17 mouse cellular contexts compared by ENCODE assay signal in the genomic region with DNA sequence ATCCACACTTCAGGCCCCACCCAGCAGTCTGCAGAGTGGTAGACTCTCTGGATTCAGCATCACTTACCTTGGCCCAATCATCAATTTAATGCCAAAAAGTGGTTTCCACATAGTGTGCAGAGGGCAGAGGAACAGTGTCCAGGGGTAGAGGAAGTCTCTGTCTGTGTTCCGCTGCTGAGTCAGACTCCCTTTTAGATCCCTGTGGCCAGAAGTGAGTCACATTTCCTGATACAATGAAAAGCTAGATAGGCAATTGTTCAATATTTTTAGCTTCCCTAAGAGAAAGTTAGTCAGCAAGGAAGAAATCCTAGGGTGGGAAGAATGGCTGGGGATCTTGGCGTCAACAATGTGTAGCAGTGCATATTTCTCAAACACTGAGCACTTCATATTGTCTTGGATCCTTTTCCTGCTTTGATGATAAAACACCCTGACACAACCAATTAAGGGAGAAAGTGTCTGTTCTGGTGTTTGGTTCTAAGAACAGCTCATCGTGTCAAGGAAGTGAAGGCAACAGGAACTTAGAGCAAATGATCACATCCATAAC.
DNase-seq lines count a peak whose midpoint lies in the region; ATAC-seq and TF ChIP-seq lines count a peak whose summit lies in the region.
"Had no signal": no experiment of that assay in that cellular context is flagged by ENCODE, and none has a peak within 500 bp of the region (broad histone marks: within the 10 kb centered on the region; RNA-seq: fewer than 3 reads in every experiment).

No protein-coding gene starts in this region.

- H3K9ac ChIP-seq in kidney, postnatal 0 days (ENCODE audit: low read depth, low read length) = no peak overlapping the region
- H3K9ac ChIP-seq in liver, embryonic 13.5 days = no peak overlapping the region
- H3K9ac ChIP-seq: forebrain, postnatal 0 days had no signal

- no peak overlapping the region for H3K27ac ChIP-seq in kidney, postnatal 0 days
- H3K27ac ChIP-seq in liver, embryonic 13.5 days = no peak overlapping the region

- no peak overlapping the region for H3K4me3 ChIP-seq in kidney, postnatal 0 days (replicated peaks; ENCODE audit: low read depth, low read length)
- H3K4me3 ChIP-seq in C2C12 (ENCODE audit: insufficient read depth, poor library complexity, severe bottlenecking) = no peak overlapping the region
- no peak overlapping the region for H3K4me3 ChIP-seq in liver, embryonic 13.5 days (replicated peaks)

- no peak overlapping the region for H3ac ChIP-seq in C2C12 (ENCODE audit: control insufficient read depth, insufficient read length, low read depth)

- no peaks in the 10 kb centered on the region for H3K4me1 ChIP-seq in kidney, postnatal 0 days (replicated peaks; ENCODE audit: insufficient read depth, low read length)
- no peaks in the 10 kb centered on the region for H3K4me1 ChIP-seq in liver, embryonic 13.5 days (replicated peaks)

- no peak for TF ChIP-seq CTCF in kidney, postnatal 0 days (IDR thresholded peaks at IDR 0.05; ENCODE audit: low read depth)
- no peak for TF ChIP-seq CTCF in C2C12 (IDR thresholded peaks at IDR 0.05; ENCODE audit: control insufficient read depth, insufficient read depth, insufficient read length)

- no peaks in the 10 kb centered on the region for H3K79me3 ChIP-seq in C2C12 (ENCODE audit: low read depth)

- no peaks in the 10 kb centered on the region for H3K36me3 ChIP-seq in kidney, postnatal 0 days (ENCODE audit: insufficient read depth, low read length)
- H3K36me3 ChIP-seq in C2C12 (ENCODE audit: control insufficient read depth, insufficient read depth) = no peaks in the 10 kb centered on the region
- no peaks in the 10 kb centered on the region for H3K36me3 ChIP-seq in liver, embryonic 13.5 days

- H3K79me2 ChIP-seq in C2C12 (ENCODE audit: control insufficient read depth, insufficient read depth) = no peaks in the 10 kb centered on the region

- no peak overlapping the region for H3K4me2 ChIP-seq in kidney, postnatal 0 days (ENCODE audit: low read length)
- H3K4me2 ChIP-seq in liver, embryonic 13.5 days = no peak overlapping the region

- 73% methylated on average over 3 of the region's 3 CpGs for WGBS in kidney, postnatal 0 days
- WGBS in liver, embryonic 13.5 days (ENCODE audit: insufficient replicate concordance) = 20% methylated on average over 3 of the region's 3 CpGs

- ATAC-seq in kidney, postnatal 0 days (replicated peaks; ENCODE audit: low FRiP score, low read depth) = no peak
- peak; percentile 50; the same call in 1 of the 2 replicates for ATAC-seq in liver, embryonic 13.5 days (ENCODE audit: low read depth)
- no peak for ATAC-seq in frontal cortex, adult (ENCODE audit: low TSS enrichment)
- ATAC-seq: forebrain, postnatal 0 days; hindbrain, embryonic 16.5 days; midbrain, embryonic 16.5 days had no signal

- no peaks in the 10 kb centered on the region for H3K9me3 ChIP-seq in kidney, postnatal 0 days (replicated peaks; ENCODE audit: low read length)
- no peaks in the 10 kb centered on the region for H3K9me3 ChIP-seq in liver, embryonic 13.5 days (replicated peaks)

- peak; percentile 14 for DNase-seq in kidney, postnatal 0 days (ENCODE audit: low spot score)
- DNase-seq in kidney, postnatal 4 days = no peak
- DNase-seq in 416B (ENCODE audit: low read depth) = peak; percentile 92
- DNase-seq in liver, embryonic 13.5 days = no peak
- no peak for DNase-seq in yolk sac, embryonic 10.5 days (ENCODE audit: low spot score)
- no peak for DNase-seq in gastrocnemius, adult 18-20 months (ENCODE audit: low spot score)
- DNase-seq: adrenal gland, adult 8-10 months; cerebellum, adult 9-10 months; forebrain, postnatal 0 days; gastrocnemius, postnatal 14 days; kidney, adult 11 months; kidney, postnatal 36 days; thymus, postnatal 4 days had no signal

- H3K27me3 ChIP-seq in kidney, postnatal 0 days (ENCODE audit: insufficient read depth, low read length) = no peaks in the 10 kb centered on the region
- no peaks in the 10 kb centered on the region for H3K27me3 ChIP-seq in C2C12 (ENCODE audit: control insufficient read depth, insufficient read depth, insufficient read length)
- no peaks in the 10 kb centered on the region for H3K27me3 ChIP-seq in liver, embryonic 13.5 days

TF ChIP-seq in C2C12, 6 proteins besides CTCF, POLR2A, EP300 and RAD21:
- no peak for TF ChIP-seq MAX (IDR thresholded peaks at IDR 0.05)
- TF ChIP-seq FOSL1 (IDR thresholded peaks at IDR 0.05; ENCODE audit: insufficient read depth, low read length, poor library complexity, severe bottlenecking) = peak; percentile 37
TF ChIP-seq in C2C12: peak in this region for 1.

Comparison
In these comparisons a context has a peak if more than half of its experiments do, and no peak if none do; other contexts are left out.
1. DNase-seq: peak in kidney, postnatal 0 days (single experiment) and 416B (single experiment); none in kidney, postnatal 4 days (0 of 2), liver, embryonic 13.5 days (single experiment), yolk sac, embryonic 10.5 days (single experiment) and gastrocnemius, adult 18-20 months (single experiment).